8 mouse cellular contexts compared by ENCODE assay signal in genomic region chr2:73911175-73911700, GRCm38 (mm10). TPM values are rescaled to one million over a fixed set of nuclear protein-coding genes. Genes with fewer than 3 reads are reported as not detected.
DNase-seq lines count a peak whose midpoint lies in the region; ATAC-seq and TF ChIP-seq lines count a peak whose summit lies in the region.

Gene Atp5g3 (minus strand): TSS chr2:73911326.

- no peaks in the 10 kb centered on the region for H3K27me3 ChIP-seq in heart, embryonic 11.5 days (ENCODE audit: control insufficient read depth, insufficient read depth, low read length)
- H3K27me3 ChIP-seq in kidney, embryonic 16.5 days (ENCODE audit: insufficient read depth, low read length) = no peaks in the 10 kb centered on the region
- no peaks in the 10 kb centered on the region for H3K27me3 ChIP-seq in liver, adult 2 months (ENCODE audit: control insufficient read depth, insufficient read depth, low read length)
- H3K27me3 ChIP-seq in myocyte (ENCODE audit: control insufficient read depth, insufficient read depth, insufficient read length) = no peaks in the 10 kb centered on the region
- H3K27me3 ChIP-seq in splenic B cell, adult 2 months (ENCODE audit: control insufficient read depth, insufficient read depth, low read length, poor library complexity, severe bottlenecking) = no peaks in the 10 kb centered on the region

- H3ac ChIP-seq in myocyte (ENCODE audit: control insufficient read depth, insufficient read length) = peak within 1 kb of the TSS; percentile 70

- under 1% methylated on average over 38 of the region's 38 CpGs for WGBS in heart, embryonic 11.5 days (ENCODE audit: insufficient replicate concordance)
- WGBS in kidney, embryonic 16.5 days = under 1% methylated on average over 38 of the region's 38 CpGs
- under 1% methylated on average over 38 of the region's 38 CpGs for WGBS in liver, adult 2 months

- H3K36me3 ChIP-seq in heart, embryonic 11.5 days (ENCODE audit: control insufficient read depth, insufficient read depth, low read length) = peaks cover 25% of the 10 kb centered on the region
- H3K36me3 ChIP-seq in kidney, embryonic 16.5 days (ENCODE audit: insufficient read depth, low read length) = peaks cover 30% of the 10 kb centered on the region
- peaks cover 34% of the 10 kb centered on the region for H3K36me3 ChIP-seq in liver, adult 2 months (ENCODE audit: control insufficient read depth, insufficient read depth, low read length)
- H3K36me3 ChIP-seq in myocyte (ENCODE audit: control insufficient read depth, insufficient read depth) = peaks cover 34% of the 10 kb centered on the region
- H3K36me3 ChIP-seq in splenic B cell, adult 2 months (ENCODE audit: control insufficient read depth, insufficient read depth, low read length, poor library complexity, severe bottlenecking) = no peaks in the 10 kb centered on the region; the same call in none of the 2 replicates

- peaks cover 6% of the 10 kb centered on the region; the same call in 1 of the 2 replicates for H3K79me2 ChIP-seq in liver, adult 2 months (ENCODE audit: control insufficient read depth, insufficient read depth, low read length)
- peaks cover 36% of the 10 kb centered on the region for H3K79me2 ChIP-seq in myocyte (ENCODE audit: control insufficient read depth, insufficient read depth)

- H3K9me3 ChIP-seq in heart, embryonic 11.5 days (replicated peaks; ENCODE audit: control insufficient read depth, low read length) = no peaks in the 10 kb centered on the region
- H3K9me3 ChIP-seq in kidney, embryonic 16.5 days (ENCODE audit: low read length) = no peaks in the 10 kb centered on the region

- peak within 1 kb of the TSS; percentile 76 for H3K4me2 ChIP-seq in heart, embryonic 11.5 days
- H3K4me2 ChIP-seq in kidney, embryonic 16.5 days (replicated peaks; ENCODE audit: low read depth, low read length) = peak within 1 kb of the TSS; percentile 81
- H3K4me2 ChIP-seq in myocyte (ENCODE audit: low read depth) = peak within 1 kb of the TSS; percentile 82

- peaks cover 7% of the 10 kb centered on the region; the same call in 1 of the 2 replicates for H3K4me1 ChIP-seq in heart, embryonic 11.5 days (ENCODE audit: control insufficient read depth, insufficient read depth, low read length)
- peaks cover 16% of the 10 kb centered on the region; the same call in 1 of the 2 replicates for H3K4me1 ChIP-seq in kidney, embryonic 16.5 days (ENCODE audit: insufficient read depth, low read length)
- H3K4me1 ChIP-seq in liver, adult 2 months (ENCODE audit: control insufficient read depth, insufficient read depth, low read length) = peaks cover 2% of the 10 kb centered on the region; the same call in 1 of the 2 replicates

- H3K4me3 ChIP-seq in heart, embryonic 11.5 days (ENCODE audit: low read depth, low read length) = peak within 1 kb of the TSS; percentile 99
- peak within 1 kb of the TSS; percentile 99 for H3K4me3 ChIP-seq in kidney, embryonic 16.5 days (ENCODE audit: low read length)
- peak within 1 kb of the TSS; percentile 91 for H3K4me3 ChIP-seq in liver, adult 2 months (ENCODE audit: insufficient read depth, low read depth, low read length)
- H3K4me3 ChIP-seq in myocyte = peak within 1 kb of the TSS; percentile 93

- TF ChIP-seq CTCF in liver, adult 2 months (IDR thresholded peaks at IDR 0.05; ENCODE audit: low read depth, low read length) = no peak

- ATAC-seq in erythroblast, adult 5-6 weeks (replicated peaks; ENCODE audit: low FRiP score, poor library complexity, severe bottlenecking) = peak; percentile 96
- peak; percentile 92 for ATAC-seq in heart, embryonic 11.5 days (replicated peaks; ENCODE audit: insufficient number of reproducible peaks, low FRiP score, low TSS enrichment)
- peak; percentile 94 for ATAC-seq in kidney, embryonic 16.5 days (ENCODE audit: low FRiP score, low TSS enrichment)

- peak; percentile 95 for TF ChIP-seq POLR2A in liver, adult 2 months (IDR thresholded peaks at IDR 0.05; ENCODE audit: extremely low read depth, insufficient read depth, low read length)
- peak; percentile 87 for TF ChIP-seq POLR2A in myocyte (IDR thresholded peaks at IDR 0.05; ENCODE audit: insufficient read length, low read depth)

- peak within 1 kb of the TSS; percentile 100 for H3K9ac ChIP-seq in heart, embryonic 11.5 days (ENCODE audit: low read depth, low read length)
- H3K9ac ChIP-seq in kidney, embryonic 16.5 days (replicated peaks; ENCODE audit: low read length) = peak within 1 kb of the TSS; percentile 100
- peak within 1 kb of the TSS; percentile 100 for H3K9ac ChIP-seq in liver, adult 2 months (ENCODE audit: low read depth, low read length)

- H3K27ac ChIP-seq in heart, embryonic 11.5 days (ENCODE audit: low read depth, low read length) = peak within 1 kb of the TSS; percentile 98
- peak within 1 kb of the TSS; percentile 93 for H3K27ac ChIP-seq in kidney, embryonic 16.5 days (ENCODE audit: low read length)
- peak within 1 kb of the TSS; percentile 95 for H3K27ac ChIP-seq in liver, adult 2 months (replicated peaks; ENCODE audit: insufficient read depth, low read depth, low read length)

- peak; percentile 94 for DNase-seq in B cell, adult 2 months
- DNase-seq in brain, adult 2 months (ENCODE audit: low read depth, low spot score) = peak; percentile 97
- DNase-seq in liver, adult 2 months (ENCODE audit: extremely low read depth, low read depth, low spot score) = peak; percentile 83
- peak; percentile 94 for DNase-seq in splenic B cell, adult 2 months (ENCODE audit: low read depth, low spot score)

TF ChIP-seq in myocyte, 11 proteins besides CTCF, POLR2A, EP300 and RAD21:
- peak; percentile 37 for TF ChIP-seq SRF (IDR thresholded peaks at IDR 0.05; ENCODE audit: control insufficient read depth, insufficient read length, low read depth)
- TF ChIP-seq MYOG (IDR thresholded peaks at IDR 0.05; ENCODE audit: control insufficient read depth in 1 of 3, insufficient read depth in 1 of 3, insufficient read length in 2 of 3, low read depth in 2 of 3) = peak in 1 of 3 experiments; percentile 7
- peak; percentile 81 for TF ChIP-seq POLR2AphosphoS2 (IDR thresholded peaks at IDR 0.05; ENCODE audit: insufficient read length, low read depth)
- TF ChIP-seq REST (IDR thresholded peaks at IDR 0.05; ENCODE audit: insufficient read depth, insufficient read length) = no peak

RNA-seq across cellular contexts. Expression of gene Atp5g3, which starts in this region (rescaled TPM):
- total RNA-seq in erythroblast, adult 5-6 weeks (2015; ENCODE audit: low replicate concordance) = 202 and 209 TPM in 2 replicates
- 33.8 and 49.8 TPM in 2 replicates for total RNA-seq in erythroblast, adult 5-6 weeks (2017; ENCODE audit: low replicate concordance)
- 2,049 and 2,052 TPM in 2 replicates for polyA plus RNA-seq in heart, embryonic 11.5 days (2014; fragmentation: Nextera tagmentation; extraction: Ambion mirVana)
- 1,452 and 1,475 TPM in 2 replicates for polyA plus RNA-seq in kidney, embryonic 16.5 days (2015; fragmentation: Nextera tagmentation; extraction: Ambion mirVana)
- 380 and 510 TPM in 2 replicates for total RNA-seq in liver, adult 2 months (2014; rRNA removed)
- polyA plus RNA-seq in liver, adult 2 months (2012; rRNA removed) = 749 and 835 TPM in 2 replicates
- polyA plus RNA-seq in myocyte (2012; fragmentation: generic; extraction: Trizol) = 1,861 TPM

Comparison
In these comparisons a context has a peak if more than half of its experiments do, and no peak if none do; other contexts are left out.
1. Peak in every context shown above with its lines: DNase-seq, ATAC-seq, H3K4me3 ChIP-seq and H3K27ac ChIP-seq.